Mouse (Mus musculus) lung, adult 2 months (tissue): ENCODE results near the gene Dcun1d2.

ENCODE experiments used
- CTCF ChIP-seq: fragments of 200-500 bp; IDR thresholded peaks from 2 replicates; pipeline ENCODE4 v1.5.1; 2011; ENCODE audit warnings: mild to moderate bottlenecking, low read length, control low read depth; ENCODE audit not compliant: insufficient read depth
- POLR2A ChIP-seq: fragments of 200-500 bp; IDR thresholded peaks from 2 replicates; pipeline ENCODE4 v1.6.1; 2011; ENCODE audit warnings: low read depth, mild to moderate bottlenecking, control low read depth, low read length, borderline replicate concordance; ENCODE audit errors: extremely low read depth

DNA sequence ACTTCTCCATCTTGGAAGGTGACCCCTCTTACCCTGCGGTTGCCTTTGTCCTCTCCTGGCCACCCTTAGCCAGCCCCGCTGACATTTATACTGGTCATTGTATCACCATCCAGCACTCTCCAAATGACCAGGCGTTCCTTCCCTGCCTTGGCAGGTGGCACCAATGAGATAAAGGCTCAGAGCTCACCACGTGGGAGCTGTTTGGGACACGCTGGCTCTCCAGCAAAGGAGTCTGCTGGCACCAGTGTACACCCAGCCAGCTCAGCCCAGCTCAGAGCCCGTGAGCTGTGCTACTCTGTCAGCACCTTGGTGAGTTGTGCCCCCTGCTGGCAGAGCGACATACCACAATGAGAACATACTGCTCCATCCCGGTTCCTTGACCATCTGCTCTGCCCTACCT, 33.9 kb downstream of the Dcun1d2 start, which contains the start of gene Adprhl1:
- TF ChIP-seq CTCF (peak; percentile 84), POLR2A (no peak)
